Mouse (Mus musculus) retina, adult 2 months (tissue): Measurements from ENCODE around the gene Hjurp.
"Not testable (repeated sequence)": the region's sequence is repeated elsewhere in the genome, so short reads cannot be mapped to it uniquely, and the experiment has no call there.

Experiments used
- DNase-seq: peaks from one replicate; pipeline ENCODE4 v3.0.0-alpha.2; 2012; ENCODE audit warnings: low read depth, low spot score

The Hjurp gene

DNA sequence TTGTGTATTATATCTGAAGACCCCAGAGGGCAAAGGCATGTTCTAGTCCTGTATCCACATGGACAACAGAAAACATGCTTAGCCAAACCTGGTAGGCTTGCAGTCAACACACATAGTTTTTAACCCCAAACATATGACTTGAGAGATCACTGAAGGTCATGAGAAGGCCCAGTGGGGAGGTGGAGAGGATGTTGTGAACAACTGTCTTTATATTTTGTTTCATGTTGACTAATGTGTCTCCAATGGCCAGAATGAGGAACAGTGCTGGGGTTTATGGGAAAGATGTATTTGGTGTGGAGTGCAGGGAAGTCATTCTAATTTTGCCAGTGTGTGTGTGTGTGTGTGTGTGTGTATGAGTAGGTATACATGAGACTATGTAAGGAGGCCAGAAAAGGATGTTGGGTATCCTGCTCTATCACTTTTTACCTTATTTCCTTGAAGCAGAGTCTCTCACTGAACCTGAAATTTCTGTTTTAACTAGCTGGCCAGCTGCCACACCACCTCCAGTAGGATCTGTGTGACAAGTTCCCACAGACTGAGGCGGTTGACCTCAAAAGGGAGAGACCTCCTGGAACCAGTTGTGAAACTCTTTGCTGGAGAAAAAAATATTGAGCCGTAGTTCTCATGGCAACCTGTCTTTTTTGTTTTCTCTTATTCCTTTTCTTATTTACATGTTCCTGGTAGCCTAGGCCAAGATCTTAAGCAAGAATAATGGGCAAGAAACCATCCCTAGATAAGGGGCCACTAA lies 53.2 kb downstream of the Hjurp start:
- no peak for DNase-seq

DNA sequence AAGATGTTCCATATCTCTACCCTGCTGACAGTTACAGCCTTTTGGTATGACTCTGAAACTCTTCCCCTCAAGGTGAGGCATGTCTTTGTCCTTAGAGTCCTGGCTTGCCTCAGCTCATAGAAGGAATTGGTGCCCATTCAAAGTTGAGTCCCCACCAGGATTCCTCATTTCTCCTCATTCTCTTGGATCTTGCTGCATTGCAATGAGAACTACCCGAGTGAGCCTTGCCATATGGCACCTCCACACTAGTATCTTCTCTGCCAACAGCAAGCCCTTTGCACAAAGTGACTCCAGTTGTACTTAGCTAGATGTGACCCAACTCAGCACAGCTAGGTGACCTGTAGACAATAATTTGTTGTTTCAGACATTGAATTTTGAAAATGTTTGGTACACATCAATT lies 53.8 kb downstream of the Hjurp start:
- DNase-seq, result no peak

DNA sequence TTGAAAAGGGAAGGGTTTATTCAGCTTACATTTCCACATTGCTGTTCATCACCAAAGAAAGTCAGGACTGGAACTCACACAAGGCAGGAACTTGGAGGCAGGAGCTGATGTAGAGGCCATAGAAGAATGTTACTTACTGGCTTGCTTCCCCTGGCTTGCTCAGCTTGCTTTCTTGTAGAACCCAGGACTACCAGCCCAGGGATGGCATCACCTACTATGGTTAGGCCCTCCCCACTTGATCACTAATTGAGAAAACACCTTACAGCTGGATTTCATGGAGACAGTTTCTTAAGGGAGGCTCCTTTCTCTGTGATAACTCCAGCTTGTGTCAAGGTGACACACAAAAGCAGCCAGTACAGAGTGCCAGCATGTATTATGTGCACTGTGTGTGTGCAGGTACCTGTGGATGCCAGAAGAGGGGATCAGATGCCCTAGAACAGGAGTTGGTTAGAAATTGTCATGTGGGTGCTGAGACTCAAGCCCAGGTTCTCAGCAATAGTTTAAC lies 54.4 kb downstream of the Hjurp start:
- DNase-seq, result not testable (repeated sequence)

DNA sequence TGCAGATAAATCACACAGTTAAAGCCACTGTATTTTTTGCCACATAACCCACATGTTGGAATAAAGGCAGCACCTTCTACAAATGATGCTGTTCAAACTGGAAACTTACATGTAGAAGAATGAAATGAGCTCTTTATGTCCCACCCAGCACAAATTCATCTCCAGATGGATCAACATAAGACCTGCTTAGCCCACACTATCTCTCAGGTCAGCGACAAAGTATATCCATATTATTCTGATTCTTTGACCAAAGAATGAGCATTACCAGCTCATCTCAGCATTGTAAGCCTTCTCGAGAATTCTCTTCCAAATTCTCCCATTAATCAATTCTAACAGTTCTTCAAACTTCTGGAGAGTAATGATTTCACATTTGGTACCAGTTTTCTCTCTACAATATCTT lies 55.2 kb downstream of the Hjurp start:
- DNase-seq, result no peak

DNA sequence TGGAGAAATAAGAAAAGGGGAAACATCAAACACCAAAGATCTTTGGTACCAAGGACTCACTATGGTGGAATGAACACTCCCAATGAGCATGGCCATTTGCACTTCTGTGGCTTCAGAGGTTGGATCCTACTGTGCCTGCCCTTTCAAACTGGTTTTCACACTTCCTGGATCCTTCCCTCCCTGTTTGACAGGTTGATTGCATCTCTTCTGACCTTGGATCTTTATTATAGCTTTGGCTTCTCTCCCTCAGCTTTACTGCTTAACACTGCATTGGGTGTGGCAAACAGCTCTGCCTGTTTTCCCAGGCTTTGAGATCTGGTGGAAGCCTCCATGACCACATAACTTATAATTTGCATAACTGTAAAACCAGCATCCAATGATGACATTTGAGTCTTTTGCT lies 57.1 kb downstream of the Hjurp start:
- no peak for DNase-seq

DNA sequence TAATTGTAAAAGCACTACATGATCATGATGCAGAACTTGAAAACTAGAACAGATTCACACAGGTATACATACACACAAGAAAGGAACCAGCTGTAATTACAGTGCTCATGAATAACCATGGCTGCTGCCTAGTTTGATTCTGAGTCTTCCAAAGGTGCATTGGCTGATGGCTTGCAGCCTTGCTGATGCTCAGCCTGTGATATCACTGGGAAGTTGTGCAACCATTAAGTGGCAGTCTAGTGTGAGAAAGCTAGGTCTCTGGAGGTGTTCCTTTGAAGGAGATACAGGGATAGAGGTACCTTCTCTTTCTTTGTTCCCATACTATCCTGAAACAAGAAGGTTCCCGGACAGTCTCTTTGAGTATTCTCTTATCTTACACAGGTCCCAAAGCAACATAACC lies 58.4 kb downstream of the Hjurp start:
- DNase-seq, result no peak

DNA sequence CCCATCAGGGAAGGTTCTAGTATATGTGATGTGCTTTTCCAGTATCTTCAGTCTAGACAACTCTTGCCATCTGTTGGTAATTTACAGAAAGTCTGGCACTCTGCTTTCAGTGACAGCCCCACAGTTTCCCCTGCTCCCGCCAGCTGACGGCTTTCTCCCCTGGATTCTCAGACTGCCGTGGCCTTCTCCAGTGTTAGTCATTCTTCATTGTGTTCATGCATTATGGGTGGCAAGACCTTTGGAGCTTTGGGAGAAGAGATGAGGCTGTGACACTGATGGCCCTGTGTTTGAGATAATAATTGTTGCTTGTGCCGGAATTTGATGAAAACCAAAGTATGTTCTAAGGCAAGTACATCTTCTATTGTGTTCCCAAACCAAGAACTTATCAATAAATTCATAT lies 58.8 kb downstream of the Hjurp start:
- no peak for DNase-seq

DNA sequence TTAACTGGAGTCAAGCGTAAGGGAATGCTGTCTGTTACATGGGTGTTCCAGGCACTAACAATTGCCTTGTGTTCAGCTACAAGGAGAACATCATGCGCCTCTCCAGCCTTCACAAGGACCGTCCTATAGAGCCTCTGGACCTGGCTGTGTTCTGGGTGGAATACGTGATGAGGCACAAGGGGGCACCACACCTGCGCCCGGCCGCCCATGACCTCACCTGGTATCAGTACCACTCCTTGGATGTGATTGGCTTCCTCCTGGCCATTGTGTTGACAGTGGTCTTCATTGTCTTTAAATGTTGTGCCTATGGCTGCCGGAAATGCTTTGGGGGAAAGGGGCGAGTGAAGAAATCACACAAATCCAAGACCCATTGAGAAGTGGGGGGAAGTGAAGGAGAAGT lies 59.4 kb downstream of the Hjurp start:
- no peak for DNase-seq

DNA sequence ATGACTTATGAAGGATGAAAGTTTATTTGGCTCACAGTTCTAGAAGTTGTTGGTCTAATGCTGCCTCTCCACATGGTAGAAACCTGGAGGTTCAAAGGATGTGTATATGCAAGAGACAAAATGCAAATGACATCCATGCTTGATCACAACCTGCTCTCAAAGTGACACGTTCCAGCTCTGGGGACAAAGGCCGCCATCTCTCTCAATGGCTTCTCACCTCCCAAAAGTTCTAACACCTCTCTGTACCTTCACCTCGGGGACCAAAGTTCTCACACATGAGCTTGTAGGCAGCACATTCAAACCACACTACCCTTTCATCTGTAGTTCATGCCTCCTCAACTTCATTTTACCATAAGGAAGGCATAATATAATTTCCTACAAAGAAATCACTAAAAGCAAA lies 59.9 kb downstream of the Hjurp start:
- no peak for DNase-seq

DNA sequence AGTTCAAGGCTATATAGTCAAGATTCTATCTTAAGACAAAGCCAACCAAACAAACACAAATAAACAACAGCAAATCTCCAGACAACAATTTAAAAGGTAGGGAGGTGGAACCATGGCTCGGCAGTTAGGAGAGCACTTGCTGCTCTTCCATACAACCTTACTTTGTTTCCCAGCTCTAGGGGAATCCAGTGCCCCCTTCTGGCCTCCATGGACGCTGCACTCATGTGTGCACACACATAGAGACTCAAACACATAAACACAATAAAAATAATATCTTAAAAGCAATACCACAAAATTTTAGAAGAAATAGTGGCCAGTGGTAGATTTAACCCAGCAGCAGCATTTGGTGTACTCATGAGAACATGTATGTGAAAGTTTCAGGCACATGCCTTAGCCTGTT lies 60.3 kb downstream of the Hjurp start:
- no peak for DNase-seq

DNA sequence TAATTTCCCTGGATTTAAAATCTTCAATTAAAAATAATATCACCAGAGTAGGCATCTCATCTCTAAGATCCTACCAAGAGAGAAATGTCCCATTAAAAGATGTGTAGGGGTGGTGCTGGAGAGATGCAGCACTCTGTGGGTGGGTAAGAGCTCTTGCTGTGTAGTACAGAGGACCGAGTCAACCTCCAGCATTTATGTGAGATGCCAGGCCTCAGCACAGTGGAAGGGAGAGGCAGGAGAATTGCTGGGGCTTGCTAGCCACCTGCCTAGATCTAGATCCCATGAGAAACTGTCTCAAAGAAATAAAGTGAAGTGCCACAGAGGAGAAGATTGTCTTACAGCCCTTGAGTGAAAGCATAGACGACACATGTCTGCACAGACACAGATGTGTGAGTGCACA lies 60.9 kb downstream of the Hjurp start:
- no peak for DNase-seq

DNA sequence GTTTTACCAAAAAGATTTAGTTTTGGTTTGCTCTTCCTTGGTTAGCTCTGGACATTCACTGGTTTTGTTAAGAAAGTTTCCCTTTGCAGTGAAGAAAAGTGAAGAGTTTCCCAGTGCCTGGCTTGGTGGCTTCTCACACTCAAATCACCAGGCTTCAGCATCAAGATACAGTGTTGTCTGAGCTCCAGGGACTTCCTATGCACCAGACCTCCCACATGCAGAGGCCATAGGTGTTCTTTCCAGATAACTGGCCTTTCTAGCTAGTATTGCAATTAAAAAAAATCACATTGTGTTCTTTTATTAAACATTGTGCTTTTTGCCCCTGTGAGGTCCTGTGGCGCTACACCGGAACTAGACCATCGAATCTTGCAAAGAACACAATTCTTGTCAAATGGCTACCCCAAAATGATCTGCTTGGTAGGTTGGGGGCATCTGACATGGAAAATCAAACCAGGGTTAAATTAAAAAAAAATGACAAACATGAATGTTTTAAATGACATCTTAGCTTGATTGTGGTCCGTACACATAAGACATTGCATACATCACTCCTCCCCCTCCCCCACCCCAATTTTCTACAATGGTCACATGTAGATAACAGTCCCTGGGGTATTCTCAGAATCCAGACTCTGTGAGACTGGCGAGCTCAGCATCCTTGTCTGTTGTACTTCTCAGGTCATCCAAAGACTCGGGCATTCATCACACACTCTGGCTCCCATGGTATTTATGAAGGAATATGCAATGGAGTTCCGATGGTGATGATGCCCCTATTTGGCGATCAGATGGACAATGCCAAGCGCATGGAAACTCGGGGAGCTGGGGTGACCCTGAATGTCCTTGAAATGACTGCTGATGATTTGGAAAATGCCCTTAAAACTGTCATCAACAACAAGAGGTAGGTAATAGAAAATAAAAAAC lies 61.7 kb downstream of the Hjurp start:
- no peak for DNase-seq

DNA sequence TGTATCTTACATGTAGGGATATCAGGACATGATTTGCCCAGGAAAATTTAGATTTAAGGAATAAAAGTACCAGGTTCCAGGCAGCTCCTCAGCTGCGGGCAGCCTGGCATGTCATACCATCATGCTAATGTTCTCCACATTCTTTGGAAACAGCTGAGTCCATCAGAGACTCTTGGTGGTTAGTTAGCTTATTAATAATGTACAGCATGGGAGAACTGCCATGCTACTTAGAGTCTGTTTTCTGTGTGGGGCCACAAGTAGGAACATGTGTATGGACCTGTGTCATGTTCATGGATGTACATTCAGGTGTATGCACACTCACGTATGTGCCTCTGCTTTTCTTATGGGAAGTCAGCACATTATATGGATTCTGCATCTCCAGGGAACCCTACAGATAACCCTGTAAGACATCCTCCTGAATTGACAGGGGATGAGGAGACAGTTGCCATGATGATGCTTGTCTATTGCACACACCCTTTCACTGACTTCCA lies 62.9 kb downstream of the Hjurp start:
- DNase-seq, result no peak

DNA sequence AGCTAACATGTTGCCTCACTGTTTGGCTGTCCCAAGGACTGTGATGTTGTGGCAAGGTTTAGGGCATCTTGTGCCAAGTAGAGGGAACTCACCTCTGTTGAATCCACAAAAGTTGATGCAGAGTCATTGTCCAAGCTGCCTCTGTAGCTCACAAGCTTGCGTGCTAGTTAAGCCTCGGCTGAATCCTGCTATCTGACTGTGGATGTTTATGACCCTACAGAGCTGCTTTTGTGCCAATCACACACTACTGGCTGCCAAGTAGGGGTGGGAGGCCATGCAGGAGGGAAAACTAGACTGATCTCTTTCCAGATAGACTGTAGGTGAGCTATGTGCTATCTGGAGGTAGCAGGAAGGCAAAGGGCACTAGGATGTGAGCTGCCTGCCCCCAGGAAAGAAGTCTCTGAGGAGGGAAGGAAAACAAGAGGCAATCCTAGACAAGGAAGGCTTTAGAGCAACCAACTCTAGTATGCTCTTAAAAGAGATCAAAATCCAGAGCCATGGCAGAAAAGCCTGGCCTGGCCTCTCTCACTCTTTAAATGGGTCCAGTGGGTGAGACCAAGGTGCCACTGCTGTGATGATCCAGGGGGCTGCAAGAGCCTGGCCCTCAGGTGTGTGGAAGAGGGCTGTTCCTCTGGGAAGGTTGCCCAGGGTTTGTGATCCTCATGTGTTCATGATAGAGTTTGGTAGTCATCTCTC lies 63.5 kb downstream of the Hjurp start:
- DNase-seq, result no peak

DNA sequence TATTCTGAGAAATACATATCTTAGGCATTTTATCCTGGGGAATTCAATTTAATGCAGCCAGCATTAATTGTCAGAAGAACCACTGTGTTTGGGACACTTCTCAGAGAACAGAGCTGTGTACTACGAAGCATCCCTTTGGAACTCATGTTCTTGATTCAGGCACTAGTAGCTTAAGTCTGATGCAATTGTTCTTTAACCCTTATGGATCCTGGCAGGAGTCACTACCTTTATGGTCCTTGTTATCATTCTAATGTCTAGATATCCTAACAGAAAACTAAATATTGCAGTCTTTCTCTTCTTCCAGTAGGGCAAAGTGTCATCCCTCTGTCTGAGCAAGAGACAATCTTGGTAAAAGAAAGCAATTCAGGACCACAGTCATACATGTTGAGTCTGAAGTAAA lies 64.4 kb downstream of the Hjurp start:
- DNase-seq, result no peak
